Mouse (Mus musculus) lung, adult 2 months (tissue): ENCODE measurements around the gene Phldb2.

Experiments used
- CTCF ChIP-seq: fragments of 200-500 bp; IDR thresholded peaks from 2 replicates; pipeline ENCODE4 v1.5.1; 2011; ENCODE audit warnings: mild to moderate bottlenecking, low read length, control low read depth; ENCODE audit not compliant: insufficient read depth
- POLR2A ChIP-seq: fragments of 200-500 bp; IDR thresholded peaks from 2 replicates; pipeline ENCODE4 v1.6.1; 2011; ENCODE audit warnings: low read depth, mild to moderate bottlenecking, control low read depth, low read length, borderline replicate concordance; ENCODE audit errors: extremely low read depth

- TF ChIP-seq CTCF, result no peak
- TF ChIP-seq POLR2A, result no peak
Observed at GRCm38 (mm10) chr16:45919572-45919971, 33.8 kb downstream of the Phldb2 start.
